Mouse (Mus musculus): Measurements from ENCODE around the gene Gck. TPM values are rescaled to one million over a fixed set of nuclear protein-coding genes. Genes with fewer than 3 reads are reported as not detected.
A peak's percentile ranks its signal among the peaks of the same experiment; 100 is the strongest.

The Gck gene
- polyA plus RNA-seq, 1 experiment = 0.30 TPM

GRCm38 (mm10) chr11:5872707-5873106 is 77.2 kb downstream of the Gck start:
- no peak overlapping the region for H3K27ac ChIP-seq (ENCODE audit: insufficient read depth, low read length)
- no peak for TF ChIP-seq CTCF (IDR thresholded peaks at IDR 0.05; ENCODE audit: borderline replicate concordance, insufficient read depth, low read length)
- no peak; the same call in 1 of the 2 replicates for TF ChIP-seq POLR2A (IDR thresholded peaks at IDR 0.05; ENCODE audit: low read depth, low read length)
- 0 out of 2 replicates have a peak, but pooled peaks cover 2% of the 10 kb centered on the region for H3K4me1 ChIP-seq (ENCODE audit: control insufficient read depth, insufficient read depth, low read length)
- no peak overlapping the region for H3K4me3 ChIP-seq (ENCODE audit: insufficient read depth, low read length)

GRCm38 (mm10) chr11:5870069-5870468 is 79.8 kb downstream of the Gck start:
- Histone ChIP-seq H3K4me3 (ENCODE audit: insufficient read depth, low read length) (no peak overlapping the region), H3K27ac (ENCODE audit: insufficient read depth, low read length) (no peak overlapping the region), H3K4me1 (ENCODE audit: control insufficient read depth, insufficient read depth, low read length) (no peaks in the 10 kb centered on the region)
- no peak for TF ChIP-seq CTCF (IDR thresholded peaks at IDR 0.05; ENCODE audit: borderline replicate concordance, insufficient read depth, low read length)
- TF ChIP-seq POLR2A (IDR thresholded peaks at IDR 0.05; ENCODE audit: low read depth, low read length) = no peak

GRCm38 (mm10) chr11:5869331-5869730 is 80.5 kb downstream of the Gck start:
- Histone ChIP-seq H3K4me3 (ENCODE audit: insufficient read depth, low read length) (no peak overlapping the region), H3K4me1 (ENCODE audit: control insufficient read depth, insufficient read depth, low read length) (no peaks in the 10 kb centered on the region), H3K27ac (ENCODE audit: insufficient read depth, low read length) (no peak overlapping the region)
- TF ChIP-seq POLR2A (IDR thresholded peaks at IDR 0.05; ENCODE audit: low read depth, low read length) (0 out of 2 replicates have a peak, but pooled peaks have one; percentile 6), CTCF (IDR thresholded peaks at IDR 0.05; ENCODE audit: borderline replicate concordance, insufficient read depth, low read length) (no peak)

DNA sequence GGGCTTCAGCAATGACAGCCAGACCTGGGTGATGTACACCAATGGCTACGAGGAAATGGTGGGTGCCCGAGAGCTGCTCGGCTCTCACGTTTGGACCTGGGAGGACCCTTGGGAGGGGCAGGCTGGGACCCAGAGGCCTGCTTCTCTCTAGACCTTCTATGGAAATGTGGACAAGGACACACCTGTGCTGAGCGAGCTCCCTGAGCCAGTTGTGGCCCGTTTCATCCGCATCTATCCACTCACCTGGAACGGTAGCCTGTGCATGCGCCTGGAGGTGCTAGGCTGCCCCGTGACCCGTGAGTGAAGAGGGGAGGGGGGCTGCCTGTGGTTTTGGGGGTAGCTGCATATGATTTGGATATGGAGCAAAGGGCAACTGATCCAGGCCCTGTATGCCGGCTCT is 81.6 kb downstream of the Gck start:
- H3K27ac ChIP-seq (ENCODE audit: insufficient read depth, low read length) = no peak overlapping the region
- TF ChIP-seq CTCF (IDR thresholded peaks at IDR 0.05; ENCODE audit: borderline replicate concordance, insufficient read depth, low read length) = no peak
- TF ChIP-seq POLR2A (IDR thresholded peaks at IDR 0.05; ENCODE audit: low read depth, low read length) = no peak
- H3K4me1 ChIP-seq (ENCODE audit: control insufficient read depth, insufficient read depth, low read length) = 0 out of 2 replicates have a peak, but pooled peaks cover 4% of the 10 kb centered on the region
- H3K4me3 ChIP-seq (ENCODE audit: insufficient read depth, low read length) = no peak overlapping the region

DNA sequence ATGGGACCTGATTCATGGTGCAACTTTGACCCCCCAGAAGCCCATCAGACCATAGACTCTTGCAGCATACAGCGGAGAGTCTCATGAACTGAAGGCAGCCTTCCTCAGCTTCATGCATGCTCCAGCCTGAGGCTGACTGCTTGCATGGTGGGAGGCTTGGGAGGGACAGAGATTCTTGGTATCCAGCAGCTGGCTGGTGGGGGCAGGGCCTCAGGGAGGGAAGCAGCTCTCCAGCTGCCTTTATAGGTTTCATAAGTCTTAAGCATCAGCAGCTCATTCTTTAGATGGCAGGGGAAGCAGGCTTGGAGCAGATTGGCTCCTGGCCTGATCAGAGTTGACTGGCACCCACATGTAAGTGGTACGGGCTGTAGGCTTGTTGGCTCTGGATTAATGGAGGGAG is 82.7 kb downstream of the Gck start:
- Histone ChIP-seq H3K4me1 (ENCODE audit: control insufficient read depth, insufficient read depth, low read length) (0 out of 2 replicates have a peak, but pooled peaks cover 4% of the 10 kb centered on the region), H3K4me3 (ENCODE audit: insufficient read depth, low read length) (no peak overlapping the region), H3K27ac (ENCODE audit: insufficient read depth, low read length) (no peak overlapping the region)
- TF ChIP-seq POLR2A (IDR thresholded peaks at IDR 0.05; ENCODE audit: low read depth, low read length) (no peak), CTCF (IDR thresholded peaks at IDR 0.05; ENCODE audit: borderline replicate concordance, insufficient read depth, low read length) (no peak)

- Histone ChIP-seq H3K4me3 (ENCODE audit: insufficient read depth, low read length) (peak overlapping the region; percentile 73), H3K27ac (ENCODE audit: insufficient read depth, low read length) (peak overlapping the region; percentile 90), H3K4me1 (ENCODE audit: control insufficient read depth, insufficient read depth, low read length) (peaks cover 21% of the 10 kb centered on the region)
- TF ChIP-seq CTCF (IDR thresholded peaks at IDR 0.05; ENCODE audit: borderline replicate concordance, insufficient read depth, low read length) = no peak
- TF ChIP-seq POLR2A (IDR thresholded peaks at IDR 0.05; ENCODE audit: low read depth, low read length) = peak; percentile 59; the same call in 1 of the 2 replicates
Observed at GRCm38 (mm10) chr11:5862394-5863105, 87.3 kb downstream of the Gck start.

GRCm38 (mm10) chr11:5861678-5862393 is 88.0 kb downstream of the Gck start, which contains the start of gene Aebp1:
Gene Aebp1, plus strand, starts transcription at chr11:5861947.
- H3K4me3 ChIP-seq (ENCODE audit: insufficient read depth, low read length) = peak within 1 kb of the TSS; percentile 73
- peaks cover 21% of the 10 kb centered on the region for H3K4me1 ChIP-seq (ENCODE audit: control insufficient read depth, insufficient read depth, low read length)
- peak within 1 kb of the TSS; percentile 90 for H3K27ac ChIP-seq (ENCODE audit: insufficient read depth, low read length)
- TF ChIP-seq CTCF (IDR thresholded peaks at IDR 0.05; ENCODE audit: borderline replicate concordance, insufficient read depth, low read length) = no peak
- peak; percentile 79 for TF ChIP-seq POLR2A (IDR thresholded peaks at IDR 0.05; ENCODE audit: low read depth, low read length)

DNA sequence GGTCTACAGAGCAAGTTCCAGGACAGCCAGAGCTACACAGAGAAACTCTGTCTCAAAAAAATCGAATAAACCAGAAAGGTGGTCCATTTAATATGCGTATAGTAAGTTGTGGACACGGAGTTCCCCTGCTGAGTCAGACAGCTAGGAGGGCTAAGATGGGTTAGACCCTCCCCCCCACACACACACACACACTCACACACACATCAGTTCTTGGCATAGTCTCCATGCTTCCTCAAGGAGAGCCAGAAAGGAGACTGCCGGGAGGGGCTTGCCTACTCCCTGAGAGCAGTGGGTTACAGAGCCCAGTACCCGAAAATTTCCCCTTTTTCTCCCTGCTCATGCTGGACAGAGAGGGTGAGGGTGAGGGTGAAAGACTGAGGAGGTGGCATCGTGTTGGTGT is 89.2 kb downstream of the Gck start:
- Histone ChIP-seq H3K4me3 (ENCODE audit: insufficient read depth, low read length) (no peak overlapping the region), H3K4me1 (ENCODE audit: control insufficient read depth, insufficient read depth, low read length) (peaks cover 28% of the 10 kb centered on the region), H3K27ac (ENCODE audit: insufficient read depth, low read length) (peak overlapping the region; percentile 62)
- no peak for TF ChIP-seq CTCF (IDR thresholded peaks at IDR 0.05; ENCODE audit: borderline replicate concordance, insufficient read depth, low read length)
- peak; percentile 11; the same call in 1 of the 2 replicates for TF ChIP-seq POLR2A (IDR thresholded peaks at IDR 0.05; ENCODE audit: low read depth, low read length)

DNA sequence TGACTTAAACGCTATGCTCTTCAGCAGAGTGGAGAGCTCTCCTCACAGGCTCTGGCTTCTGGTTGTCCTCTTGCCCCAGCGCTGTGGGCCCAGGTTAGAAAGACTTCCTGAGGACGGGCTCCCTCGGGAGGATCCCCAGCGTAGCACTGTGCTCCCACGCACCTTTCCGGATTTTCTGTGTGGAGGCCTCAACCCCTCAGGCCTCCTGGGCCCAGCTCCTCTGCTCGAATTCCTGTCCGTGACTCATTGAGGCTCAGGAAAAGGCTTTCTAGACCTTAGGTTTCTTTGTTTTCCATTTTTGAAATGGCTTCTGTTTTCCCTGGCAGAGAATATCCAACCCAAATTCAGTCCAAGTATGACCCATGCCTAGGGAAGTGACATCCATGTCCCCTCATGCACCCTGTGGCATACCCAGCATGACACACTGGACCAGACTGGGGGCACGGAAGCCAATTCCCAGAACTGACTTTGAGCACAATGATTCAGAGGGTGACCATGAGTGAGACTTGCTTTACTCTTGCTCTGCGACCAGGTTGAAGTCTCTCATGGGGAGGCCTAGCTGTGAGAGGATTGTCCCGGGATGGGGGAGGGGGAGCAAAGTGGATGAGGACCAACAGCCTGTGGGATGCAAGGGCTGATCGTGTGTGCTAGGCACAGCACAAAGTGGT is 89.9 kb downstream of the Gck start:
- Histone ChIP-seq H3K4me3 (ENCODE audit: insufficient read depth, low read length) (no peak overlapping the region), H3K4me1 (ENCODE audit: control insufficient read depth, insufficient read depth, low read length) (peaks cover 28% of the 10 kb centered on the region), H3K27ac (ENCODE audit: insufficient read depth, low read length) (peak overlapping the region; percentile 62)
- TF ChIP-seq POLR2A (IDR thresholded peaks at IDR 0.05; ENCODE audit: low read depth, low read length) (no peak), CTCF (IDR thresholded peaks at IDR 0.05; ENCODE audit: borderline replicate concordance, insufficient read depth, low read length) (no peak)

All from embryonic fibroblast, embryonic 13.5 days (primary cell).